Mouse (Mus musculus) embryonic facial prominence, embryonic 11.5 days (tissue): ENCODE results near the gene Batf2. TPM values are rescaled to one million over a fixed set of nuclear protein-coding genes. Genes with fewer than 3 reads are reported as not detected.

Experiments
- ATAC-seq: fragments of 200-750 bp; cut with Nextera tagmentation; replicated peaks from 2 replicates; pipeline ENCODE4 v1.8.0; 2017; ENCODE audit warnings: low read depth; ENCODE audit not compliant: insufficient number of reproducible peaks, low FRiP score, low TSS enrichment
- DNase-seq: peaks from one replicate; pipeline ENCODE4 v3.0.0-alpha.2; 2015; ENCODE audit warnings: low spot score
- H3K27ac ChIP-seq: fragments of 300-500 bp; sonication (generic); replicated peaks from 2 replicates; pipeline ENCODE4 v1.5.1; 2014; ENCODE audit warnings: mild to moderate bottlenecking, low read depth, low read length, control low read depth
- H3K27me3 ChIP-seq: fragments of 300-500 bp; sonication (generic); 2 replicates; pipeline ENCODE4 v1.6.1; 2014; ENCODE audit warnings: mild to moderate bottlenecking, low read length, moderate library complexity, mixed read lengths; ENCODE audit not compliant: control insufficient read depth, insufficient read depth
- H3K36me3 ChIP-seq: fragments of 300-500 bp; sonication (generic); replicated peaks from 2 replicates; pipeline ENCODE4 v1.6.1; 2014; ENCODE audit warnings: low read depth, mild to moderate bottlenecking, low read length, moderate library complexity, mixed read lengths; ENCODE audit not compliant: control insufficient read depth, insufficient read depth
- H3K4me1 ChIP-seq: fragments of 300-500 bp; sonication (generic); 2 replicates; pipeline ENCODE4 v1.6.1; 2014; ENCODE audit warnings: low read length, mixed read lengths; ENCODE audit not compliant: control insufficient read depth, insufficient read depth
- H3K4me2 ChIP-seq: fragments of 300-500 bp; sonication (generic); 2 replicates; pipeline ENCODE4 v1.6.1; 2014; ENCODE audit warnings: low read depth, mild to moderate bottlenecking, control low read depth, low read length, moderate library complexity
- H3K4me3 ChIP-seq: fragments of 300-500 bp; sonication (generic); 2 replicates; pipeline ENCODE4 v1.5.1; 2014; ENCODE audit warnings: low read depth, low read length, control low read depth
- H3K9ac ChIP-seq: fragments of 300-500 bp; sonication (generic); replicated peaks from 2 replicates; pipeline ENCODE4 v1.6.1; 2014; ENCODE audit warnings: mild to moderate bottlenecking, control low read depth, low read length
- H3K9me3 ChIP-seq: fragments of 300-500 bp; sonication (generic); replicated peaks from 2 replicates; pipeline ENCODE4 v1.6.1; 2016; ENCODE audit warnings: mild to moderate bottlenecking, low read length, inconsistent platforms, mixed read lengths; ENCODE audit not compliant: control insufficient read depth
- WGBS: fragments of 180-500 bp; shearing (Covaris S2); extraction: QIAGEN DNeasy Blood & Tissue Kit; methylation state at CpG from one replicate; pipeline ENCODE4 v1.1.7; 2014; 5-methylcytosine and 5-hydroxymethylcytosine counted together
- polyA plus RNA-seq: library from polyadenylated mRNA; unstranded; fragments of >200 nt; fragmentation: Nextera tagmentation; extraction: Ambion mirVana; gene quantifications from 2 replicates; pipeline ENCODE4 v1.2.1, GENCODE M21; 2014

Gene Batf2
- not detected in 2 replicates for polyA plus RNA-seq

DNA sequence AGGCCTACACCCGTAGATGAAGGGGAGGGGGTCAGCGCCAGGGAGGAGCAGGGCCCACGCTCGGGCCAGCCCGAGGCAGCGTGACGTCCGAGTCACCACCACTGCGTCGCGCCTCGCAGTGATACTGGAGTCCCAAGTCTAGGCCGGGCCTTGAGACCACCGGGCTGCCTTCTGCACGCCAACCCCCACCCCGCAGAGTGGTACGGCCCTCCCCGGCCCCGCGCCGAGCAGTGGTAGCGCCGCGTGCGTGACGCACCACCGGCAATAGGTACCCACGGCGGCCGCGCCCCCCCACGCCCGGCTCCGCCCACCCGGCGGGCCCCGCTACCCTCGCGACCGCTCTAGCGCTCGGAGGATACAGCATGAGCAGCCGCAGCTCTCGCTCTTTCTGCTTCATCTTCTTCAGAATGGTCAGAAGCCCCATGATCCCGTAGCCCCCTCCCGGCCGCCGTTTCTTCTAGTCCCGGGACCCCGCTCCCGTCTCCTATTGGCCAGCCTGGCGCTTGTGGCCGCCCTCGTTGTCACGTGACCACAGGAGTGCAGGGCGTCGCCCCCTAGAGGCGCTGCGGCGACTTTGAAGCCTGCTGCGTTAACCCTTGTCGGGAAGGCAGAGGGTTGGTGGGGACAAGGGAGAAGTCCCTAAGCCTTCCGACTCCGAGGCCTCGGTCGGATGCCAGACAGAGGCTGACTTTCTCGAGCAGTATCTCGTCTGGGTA, at the start of gene Batf2:
Batf2 (plus strand) TSS at position 306 of the 716 bp plus-strand sequence.
- H3K4me1 ChIP-seq, result no peaks in the 10 kb centered on the region
- WGBS, result under 1% methylated on average over 66 of the region's 68 CpGs
- peak; percentile 90 for ATAC-seq
- H3K27ac ChIP-seq, result peak within 1 kb of the TSS; percentile 95
- DNase-seq, result peak; percentile 98
- peak within 1 kb of the TSS; percentile 82 for H3K4me2 ChIP-seq
- no peaks in the 10 kb centered on the region for H3K27me3 ChIP-seq
- peak within 1 kb of the TSS; percentile 66 for H3K4me3 ChIP-seq
- no peaks in the 10 kb centered on the region for H3K36me3 ChIP-seq
- no peaks in the 10 kb centered on the region for H3K9me3 ChIP-seq
- H3K9ac ChIP-seq, result peak within 1 kb of the TSS; percentile 87

DNA sequence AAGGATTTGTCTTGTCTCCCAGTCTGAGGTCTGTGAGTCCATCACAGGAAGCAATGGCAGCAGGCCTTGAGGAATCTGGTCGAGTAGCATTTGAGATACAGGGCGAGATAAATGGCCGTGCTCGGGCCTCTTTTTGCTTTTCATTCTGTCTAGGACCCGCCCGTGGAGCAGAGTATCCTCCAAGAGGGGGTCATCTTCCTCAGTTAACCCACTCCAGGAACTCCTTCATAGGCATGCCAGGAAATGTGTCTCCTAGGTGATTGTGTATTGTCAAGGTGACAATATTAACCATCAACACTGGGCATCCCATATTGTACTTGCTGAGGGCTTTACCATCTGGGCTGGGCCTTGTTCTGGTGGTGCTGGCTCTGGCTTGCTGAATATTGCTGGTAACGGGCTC, 46.7 kb upstream of the Batf2 start, which contains the start of gene AC131692.1:
AC131692.1 (plus strand) TSS at position 301 of the 400 bp plus-strand sequence.
- ATAC-seq (no peak), DNase-seq (no peak)
- no peak within 1 kb of the TSS for H3K4me2 ChIP-seq
- WGBS, result 92% methylated on average over 7 of the region's 7 CpGs
- H3K27me3 ChIP-seq, result no peaks in the 10 kb centered on the region
- no peak within 1 kb of the TSS for H3K9ac ChIP-seq
- H3K36me3 ChIP-seq, result peaks cover 2% of the 10 kb centered on the region
- H3K27ac ChIP-seq, result no peak within 1 kb of the TSS
- H3K4me3 ChIP-seq, result no peak within 1 kb of the TSS
- H3K4me1 ChIP-seq, result no peaks in the 10 kb centered on the region
- H3K9me3 ChIP-seq, result no peaks in the 10 kb centered on the region

DNA sequence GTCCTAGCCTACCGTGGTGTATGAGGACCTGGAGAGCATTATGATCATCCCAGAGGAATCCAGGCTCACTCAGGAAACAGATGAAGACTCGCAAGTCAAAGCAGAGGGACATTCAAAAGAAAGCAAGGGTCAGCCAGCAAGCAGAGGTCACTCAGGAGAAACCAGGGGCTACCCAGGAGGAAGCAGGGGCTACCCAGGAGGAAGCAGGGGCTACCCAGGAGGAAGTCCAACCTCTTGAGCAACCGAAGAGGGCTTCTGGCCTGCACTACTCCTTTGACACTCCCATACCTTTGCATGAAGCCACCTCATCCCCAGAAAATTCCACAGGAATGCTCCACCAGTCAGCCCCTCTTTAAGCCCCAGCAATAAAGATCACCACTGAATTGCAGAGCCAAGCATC, 42.9 kb upstream of the Batf2 start:
- H3K4me3 ChIP-seq, result no peak overlapping the region
- peaks cover 2% of the 10 kb centered on the region for H3K36me3 ChIP-seq
- H3K9me3 ChIP-seq, result no peaks in the 10 kb centered on the region
- H3K4me1 ChIP-seq, result no peaks in the 10 kb centered on the region
- no peak for DNase-seq
- H3K9ac ChIP-seq, result no peak overlapping the region
- H3K27me3 ChIP-seq, result no peaks in the 10 kb centered on the region
- ATAC-seq, result no peak
- H3K27ac ChIP-seq, result no peak overlapping the region
- no peak overlapping the region for H3K4me2 ChIP-seq
- 88% methylated on average over 3 of the region's 3 CpGs for WGBS

DNA sequence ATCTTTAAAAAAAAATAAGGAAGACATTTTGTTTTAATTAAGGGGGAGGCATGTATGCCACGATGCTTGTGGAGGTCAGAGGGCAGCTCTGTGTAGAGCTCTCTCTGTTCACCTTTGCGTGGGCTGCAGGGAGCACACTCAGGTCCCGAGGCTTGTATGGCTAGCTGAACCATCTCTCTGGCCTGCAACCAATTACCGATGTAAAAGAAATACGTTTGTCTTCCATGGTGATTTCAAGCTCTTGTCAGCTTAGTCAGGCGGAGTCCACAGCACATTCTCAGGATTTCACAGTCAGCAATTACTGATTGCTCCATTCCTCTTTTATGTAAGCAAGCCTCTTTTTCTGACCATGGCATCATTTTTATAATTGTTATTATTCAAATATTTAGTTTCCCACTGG, 39.6 kb upstream of the Batf2 start:
- no peaks in the 10 kb centered on the region for H3K9me3 ChIP-seq
- H3K36me3 ChIP-seq, result no peaks in the 10 kb centered on the region
- 21% methylated on average over 6 of the region's 6 CpGs for WGBS
- no peaks in the 10 kb centered on the region for H3K27me3 ChIP-seq
- no peaks in the 10 kb centered on the region for H3K4me1 ChIP-seq
- DNase-seq (peak; percentile 56), ATAC-seq (no peak)
- H3K9ac ChIP-seq, result no peak overlapping the region
- no peak overlapping the region for H3K4me2 ChIP-seq
- no peak overlapping the region for H3K4me3 ChIP-seq
- H3K27ac ChIP-seq, result no peak overlapping the region

DNA sequence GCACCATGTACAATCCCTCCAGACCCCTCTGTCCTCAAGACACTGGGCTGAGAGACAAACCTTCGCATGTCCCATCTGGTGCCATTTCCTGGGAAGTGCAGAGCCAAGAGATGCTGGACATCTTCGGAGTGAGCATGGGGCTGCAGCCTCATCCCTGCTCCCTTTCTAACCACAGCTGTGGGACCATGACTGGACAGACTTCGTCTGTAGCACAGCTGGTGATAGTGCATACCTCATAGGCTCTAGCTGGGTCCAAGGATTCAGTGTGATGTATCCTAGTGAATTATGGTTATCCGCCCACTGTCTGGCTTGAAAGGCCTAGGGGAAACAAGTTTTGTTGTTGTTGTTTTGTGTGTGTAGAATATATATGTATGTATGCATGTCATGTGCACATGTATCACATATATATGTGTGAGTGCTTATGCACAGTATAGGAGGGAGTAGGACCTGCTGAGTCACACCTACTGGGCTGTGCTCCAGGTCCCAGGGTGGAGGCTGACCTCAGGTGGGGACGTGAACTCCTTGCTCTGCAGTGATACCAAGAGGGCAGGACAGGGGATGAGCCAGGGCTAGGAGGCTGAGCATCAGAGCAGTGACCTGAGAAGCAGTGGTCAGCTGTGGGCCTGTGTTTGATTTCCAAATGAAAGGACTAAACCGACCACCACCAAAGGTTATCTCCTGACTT, 38.5 kb upstream of the Batf2 start:
- H3K9ac ChIP-seq, result no peak overlapping the region
- WGBS, result 78% methylated on average over 6 of the region's 6 CpGs
- DNase-seq (no peak), ATAC-seq (no peak)
- no peak overlapping the region for H3K27ac ChIP-seq
- no peaks in the 10 kb centered on the region for H3K27me3 ChIP-seq
- H3K9me3 ChIP-seq, result no peaks in the 10 kb centered on the region
- H3K36me3 ChIP-seq, result no peaks in the 10 kb centered on the region
- no peak overlapping the region for H3K4me3 ChIP-seq
- no peak overlapping the region for H3K4me2 ChIP-seq
- H3K4me1 ChIP-seq, result no peaks in the 10 kb centered on the region

DNA sequence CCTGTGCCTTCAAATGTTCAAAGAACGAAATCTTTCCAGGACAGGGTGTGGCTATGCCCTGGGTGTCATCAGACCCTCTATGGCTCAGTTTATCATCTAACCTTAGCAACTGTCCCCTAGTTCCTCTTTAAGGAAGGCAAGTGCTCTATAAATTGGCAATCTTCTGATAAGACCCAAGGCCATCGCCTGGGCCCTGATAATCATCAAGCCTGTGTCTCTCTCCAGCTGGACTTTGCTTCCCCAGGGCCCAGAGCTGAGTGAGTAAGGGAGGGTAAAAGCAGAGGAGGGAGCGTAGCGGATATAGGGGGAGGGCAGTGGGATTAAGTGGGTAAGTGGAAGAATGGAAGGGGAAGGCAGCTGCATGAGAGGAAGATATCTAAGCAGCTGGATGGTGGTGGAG, 36.3 kb upstream of the Batf2 start:
- H3K27ac ChIP-seq, result no peak overlapping the region
- H3K9me3 ChIP-seq, result no peaks in the 10 kb centered on the region
- H3K4me2 ChIP-seq, result no peak overlapping the region
- H3K9ac ChIP-seq, result no peak overlapping the region
- H3K36me3 ChIP-seq, result no peaks in the 10 kb centered on the region
- ATAC-seq (no peak), DNase-seq (no peak)
- H3K4me3 ChIP-seq, result no peak overlapping the region
- no peaks in the 10 kb centered on the region for H3K27me3 ChIP-seq
- H3K4me1 ChIP-seq, result no peaks in the 10 kb centered on the region
- 72% methylated on average over 4 of the region's 4 CpGs for WGBS

DNA sequence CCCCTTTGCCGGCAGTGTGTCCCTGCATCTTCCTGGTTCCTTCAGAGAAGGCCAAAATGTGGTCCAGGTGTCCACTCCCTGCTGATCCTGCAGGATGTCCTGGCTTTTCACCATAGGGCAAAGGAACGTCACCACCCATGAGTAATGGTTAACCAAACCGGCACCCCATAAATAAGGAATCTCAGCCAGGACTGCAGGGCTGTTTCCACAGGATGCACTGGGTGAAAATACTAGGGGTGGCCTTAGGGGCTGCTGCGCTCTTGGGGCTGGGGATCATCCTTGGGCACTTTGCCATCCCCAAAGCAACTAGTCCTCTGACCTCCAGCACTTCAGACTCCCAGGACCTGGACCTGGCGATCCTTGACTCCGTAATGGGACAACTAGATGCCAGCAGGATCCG, 35.2 kb upstream of the Batf2 start, which contains the start of gene Naaladl1:
Naaladl1 (plus strand) TSS at position 197 of the 400 bp plus-strand sequence.
- DNase-seq, result no peak
- Histone ChIP-seq H3K9ac (no peak within 1 kb of the TSS), H3K4me1 (no peaks in the 10 kb centered on the region), H3K9me3 (no peaks in the 10 kb centered on the region), H3K4me2 (no peak within 1 kb of the TSS), H3K27ac (no peak within 1 kb of the TSS), H3K27me3 (no peaks in the 10 kb centered on the region), H3K36me3 (no peaks in the 10 kb centered on the region), H3K4me3 (no peak within 1 kb of the TSS)
- no peak for ATAC-seq
- 83% methylated on average over 7 of the region's 7 CpGs for WGBS

DNA sequence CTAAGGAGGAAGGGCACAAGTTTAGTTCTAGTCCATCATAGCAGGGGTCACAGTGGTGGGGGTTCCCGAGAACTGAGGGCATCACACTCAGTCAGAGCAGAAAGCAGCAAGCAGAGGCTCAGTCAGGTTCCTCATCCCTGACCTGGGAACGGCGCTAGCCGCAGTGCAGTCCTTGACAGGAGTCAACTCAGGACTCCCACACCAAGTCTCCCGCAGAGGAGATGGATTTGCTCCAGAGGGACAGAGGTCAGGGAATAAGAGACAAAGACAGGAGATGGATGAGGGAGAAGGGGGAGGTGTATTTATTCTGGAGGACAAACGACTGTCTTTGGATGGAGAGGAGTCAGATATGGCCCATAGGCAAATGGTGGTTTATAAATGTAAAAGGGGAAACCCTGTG, 27.7 kb upstream of the Batf2 start:
- WGBS, result 74% methylated on average over 6 of the region's 6 CpGs
- Histone ChIP-seq H3K27ac (no peak overlapping the region), H3K4me1 (no peaks in the 10 kb centered on the region), H3K9ac (no peak overlapping the region), H3K36me3 (peaks cover 12% of the 10 kb centered on the region), H3K9me3 (no peaks in the 10 kb centered on the region), H3K27me3 (no peaks in the 10 kb centered on the region), H3K4me2 (no peak overlapping the region), H3K4me3 (no peak overlapping the region)
- no peak for DNase-seq
- no peak for ATAC-seq
